Mouse (Mus musculus): ENCODE data around the gene Mesd.

- no peak for TF ChIP-seq CTCF (IDR thresholded peaks at IDR 0.05; ENCODE audit: borderline replicate concordance, extremely low read depth, insufficient read depth, insufficient read length)
- TF ChIP-seq POLR2A (IDR thresholded peaks at IDR 0.05; ENCODE audit: borderline replicate concordance, extremely low read depth, insufficient read depth, insufficient read length, poor library complexity, severe bottlenecking), result no peak
These were observed 39.5 kb upstream of the Mesd start for GRCm38 (mm10) chr7:83844807-83845206.

Data from brain, embryonic 14.5 days (tissue).